Mouse (Mus musculus) hematopoietic stem cell, adult 5-6 weeks (primary cell): ENCODE data around the gene Ms4a18. TPM values are rescaled to one million over a fixed set of nuclear protein-coding genes. Genes with fewer than 3 reads are reported as not detected.

Experiments used
- ATAC-seq, 2 experiments: fragments of 125-278 bp in 1 of 2; replicated peaks in 1 of 2; 2 replicates each; pipeline ENCODE4 v1.8.0; 2016 to 2017; ENCODE audit warnings: inconsistent platforms in 2 of 2, mild to moderate bottlenecking in 2 of 2, moderate number of reproducible peaks in 2 of 2, low read depth in 1 of 2, moderate TSS enrichment in 1 of 2; ENCODE audit not compliant: low FRiP score in 2 of 2, poor library complexity in 2 of 2, severe bottlenecking in 2 of 2, insufficient read depth in 1 of 2, low TSS enrichment in 1 of 2
- total RNA-seq: library from RNA; stranded (forward); fragments of 172-1452, 232-1000 nt; gene quantifications from 2 replicates; pipeline ENCODE4 v1.2.3, GENCODE M21; 2017

Ms4a18 gene
- total RNA-seq: not detected in 2 replicates

GRCm38 (mm10) chr19:11017891-11018290 lies at the start of gene Ms4a18:
Ms4a18 (minus strand) TSS chr19:11018031.
- ATAC-seq: no peak

- ATAC-seq: peak; percentile 87 to 88
Observed at GRCm38 (mm10) chr19:11065202-11065875, 47.5 kb upstream of the Ms4a18 start.

- ATAC-seq: no peak
Observed at GRCm38 (mm10) chr19:11060900-11061299, 43.1 kb upstream of the Ms4a18 start.

- ATAC-seq: peak in 1 of 2 experiments; percentile 60; a peak in 2 of 4 replicates
Observed at GRCm38 (mm10) chr19:11059967-11060366, 42.1 kb upstream of the Ms4a18 start.

- peak; percentile 49 to 51; a peak in 2 of 4 replicates for ATAC-seq
Observed at GRCm38 (mm10) chr19:11055700-11056099, 37.9 kb upstream of the Ms4a18 start.

DNA sequence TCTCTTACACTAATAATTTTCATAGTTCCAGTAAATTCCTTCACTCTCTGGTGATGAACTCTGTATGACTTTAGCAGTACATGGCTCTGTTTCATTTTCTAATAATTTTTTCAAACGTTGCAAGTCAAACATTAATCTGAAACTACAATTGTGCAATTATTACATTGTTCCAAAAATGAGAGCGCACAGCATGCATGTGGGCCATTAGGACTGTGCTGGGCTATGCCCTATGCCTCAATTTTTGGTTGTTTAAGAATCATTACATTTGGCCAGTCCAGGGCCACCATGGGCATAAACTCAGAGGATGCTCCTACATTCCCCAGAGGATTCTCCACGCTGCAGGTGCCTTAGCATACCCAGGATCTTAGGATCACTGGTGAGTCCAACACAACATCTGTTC lies 35.4 kb upstream of the Ms4a18 start:
- no peak for ATAC-seq

- no peak for ATAC-seq
Observed at GRCm38 (mm10) chr19:11052877-11053276, 35.0 kb upstream of the Ms4a18 start.

- ATAC-seq: no peak
Observed at GRCm38 (mm10) chr19:11050286-11050685, 32.5 kb upstream of the Ms4a18 start.

- no peak for ATAC-seq
Observed at GRCm38 (mm10) chr19:11049426-11049825, 31.6 kb upstream of the Ms4a18 start.

DNA sequence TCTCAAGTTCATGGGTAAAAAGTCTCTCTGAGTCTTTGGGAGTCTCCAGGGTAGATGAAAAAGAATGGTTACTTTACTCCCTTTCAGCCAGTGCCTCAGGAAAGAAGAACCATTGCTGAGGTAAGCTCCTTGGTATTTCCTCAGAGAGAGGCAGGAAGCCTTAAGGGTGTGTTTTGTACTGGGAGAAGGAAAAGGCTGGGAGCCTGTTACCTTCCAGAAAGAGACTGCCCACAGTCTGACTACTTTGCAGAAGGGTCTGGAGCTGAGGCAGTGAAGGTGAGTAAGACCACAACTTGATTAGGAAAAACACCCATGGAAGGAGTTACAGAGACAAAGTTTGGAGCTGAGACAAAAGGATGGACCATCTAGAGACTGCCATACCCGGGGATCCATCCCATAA lies 30.7 kb upstream of the Ms4a18 start:
- no peak for ATAC-seq

- peak; percentile 46 to 57; a peak in 1 of 4 replicates for ATAC-seq
Observed at GRCm38 (mm10) chr19:11048009-11048408, 30.2 kb upstream of the Ms4a18 start.

DNA sequence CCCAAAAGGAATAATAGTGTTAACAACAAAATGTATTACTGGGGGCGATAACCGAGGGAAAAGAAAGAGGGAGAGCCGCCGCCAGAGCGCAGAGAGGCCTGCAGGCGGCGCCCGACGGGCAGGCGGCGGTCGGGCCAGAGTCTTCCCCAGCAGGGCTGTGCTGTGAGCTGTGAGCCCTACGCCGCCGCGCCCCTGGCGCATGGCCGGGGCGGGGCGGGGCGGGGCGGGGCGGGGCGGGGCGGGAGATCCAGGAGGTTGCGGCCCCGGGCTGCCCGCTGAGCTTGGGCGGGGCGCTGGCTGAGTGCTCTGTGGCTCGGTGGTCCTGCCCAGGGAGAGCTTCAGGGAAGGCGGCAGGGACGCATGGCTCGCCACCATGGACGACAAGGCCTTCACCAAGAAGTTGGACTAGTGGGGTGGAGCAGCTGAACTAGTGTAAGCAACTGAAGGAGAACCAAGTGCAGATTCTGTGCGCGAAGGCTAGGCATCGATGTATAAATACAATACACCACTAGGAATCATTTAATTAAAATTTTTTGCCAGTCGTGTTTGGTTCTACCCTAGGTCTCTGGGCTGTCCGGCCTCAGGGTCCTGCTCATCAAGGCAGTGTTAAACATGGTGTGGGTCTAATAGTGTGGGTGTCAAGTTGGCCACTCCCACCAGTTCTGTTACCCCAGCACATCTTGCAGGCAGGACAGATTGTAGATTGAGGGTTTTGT lies 27.3 kb upstream of the Ms4a18 start:
- peak; percentile 93 to 95 for ATAC-seq

- ATAC-seq: peak in 1 of 2 experiments; percentile 22; a peak in 1 of 4 replicates
Observed at GRCm38 (mm10) chr19:11044671-11044995, 26.8 kb upstream of the Ms4a18 start.

GRCm38 (mm10) chr19:11037570-11037969 lies 19.7 kb upstream of the Ms4a18 start:
- no peak for ATAC-seq

- no peak for ATAC-seq
Observed at GRCm38 (mm10) chr19:11022382-11022781, 4.6 kb upstream of the Ms4a18 start.

- no peak for ATAC-seq
Observed at GRCm38 (mm10) chr19:11017251-11017650, 580 bp downstream of the Ms4a18 start.

DNA sequence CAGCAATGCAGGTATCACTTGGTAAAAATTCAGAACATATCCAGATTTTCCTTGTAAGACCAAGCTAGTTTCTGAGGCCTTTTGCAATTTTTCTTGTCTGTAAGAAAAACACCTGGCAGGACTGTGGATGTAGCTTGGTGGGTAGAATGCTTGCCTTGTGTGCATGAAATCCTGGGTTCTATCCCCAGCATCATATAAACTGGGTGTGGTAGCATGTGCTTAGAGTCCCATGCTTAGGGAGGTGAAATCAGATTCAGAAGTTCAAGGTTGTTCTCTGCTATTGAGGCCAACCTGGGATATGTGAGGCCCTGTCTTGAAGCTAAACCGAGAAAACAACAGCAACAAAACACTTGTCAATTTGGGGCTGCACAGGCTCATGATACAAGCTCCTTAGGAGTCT lies 1.8 kb downstream of the Ms4a18 start:
- ATAC-seq: no peak

GRCm38 (mm10) chr19:11015468-11015867 lies 2.4 kb downstream of the Ms4a18 start:
- ATAC-seq: no peak

DNA sequence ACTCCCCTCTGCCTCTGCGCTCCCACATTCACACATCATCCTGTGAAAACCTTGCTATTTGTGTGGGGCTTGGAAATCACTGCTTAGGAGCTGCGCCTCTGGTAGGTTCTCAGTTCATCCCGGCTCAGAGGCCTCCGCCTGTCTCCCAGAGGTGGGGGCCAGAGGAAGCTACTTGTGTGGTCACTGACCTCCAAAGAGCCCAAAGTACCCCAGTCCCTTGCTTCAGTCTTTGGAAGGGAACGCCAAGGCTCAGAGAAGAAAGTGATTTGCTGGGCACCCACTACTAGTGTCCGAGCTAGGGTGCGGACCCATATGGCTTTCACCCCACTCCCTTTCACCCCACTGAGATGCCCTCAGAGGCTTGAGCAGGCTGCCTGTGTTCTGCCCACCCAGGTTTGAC lies 24.7 kb downstream of the Ms4a18 start, which contains the start of gene Ms4a15:
Gene Ms4a15 (minus strand): TSS at position 101 of the 400 bp plus-strand sequence.
- no peak for ATAC-seq
